Mouse (Mus musculus): ENCODE results near the gene Phf23. TPM values are rescaled to one million over a fixed set of nuclear protein-coding genes. Genes with fewer than 3 reads are reported as not detected.
A peak's percentile ranks its signal among the peaks of the same experiment; 100 is the strongest.

Phf23 gene
- polyA plus RNA-seq, 1 experiment from 2014 or later: 28.8 TPM

DNA sequence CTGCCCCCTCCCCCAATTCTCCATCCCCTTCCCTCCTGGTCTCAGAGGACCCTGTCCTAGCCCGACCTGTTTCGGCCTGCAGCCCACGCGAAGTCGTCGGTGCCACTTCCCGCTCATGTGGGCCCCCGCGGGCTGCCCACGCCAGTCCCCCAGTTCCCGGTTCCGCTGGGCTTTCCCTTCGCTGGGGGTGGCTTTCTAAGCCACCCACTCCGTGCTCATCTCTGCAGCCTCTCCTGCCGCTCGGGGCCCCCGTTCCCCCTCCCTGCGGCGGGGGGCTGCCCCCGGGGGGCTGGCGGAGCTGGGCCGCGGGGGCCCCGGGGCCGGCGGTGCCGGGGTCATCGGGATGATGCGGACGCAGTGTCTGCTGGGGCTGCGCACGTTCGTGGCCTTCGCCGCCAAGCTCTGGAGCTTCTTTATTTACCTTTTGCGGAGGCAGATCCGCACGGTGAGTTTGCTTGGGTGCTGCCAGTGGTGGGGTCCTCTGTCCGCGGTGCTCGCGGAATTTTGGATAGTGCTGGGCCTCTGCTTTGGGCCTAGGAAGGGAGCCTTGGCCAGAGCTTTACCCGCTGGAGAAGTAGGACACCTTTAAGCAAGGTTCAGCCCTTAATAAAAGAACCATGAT is 14.3 kb upstream of the Phf23 start, which contains the start of gene Ctdnep1:
Ctdnep1 (plus strand) TSS at position 16 of the 622 bp plus-strand sequence.
- Histone ChIP-seq H3K9me3 (ENCODE audit: control insufficient read depth, low read length) (no peaks in the 10 kb centered on the region), H3K9ac (replicated peaks; ENCODE audit: low read depth, low read length) (peak within 1 kb of the TSS; percentile 97), H3K27me3 (ENCODE audit: control insufficient read depth, insufficient read depth, low read length) (no peaks in the 10 kb centered on the region), H3K27ac (ENCODE audit: low read depth, low read length) (peak within 1 kb of the TSS; percentile 96), H3K4me1 (ENCODE audit: control insufficient read depth, insufficient read depth, low read length) (peaks cover 23% of the 10 kb centered on the region), H3K36me3 (ENCODE audit: control insufficient read depth, insufficient read depth, low read length) (peaks cover 22% of the 10 kb centered on the region), H3K4me2 (ENCODE audit: low read depth, low read length) (peak within 1 kb of the TSS; percentile 91), H3K4me3 (ENCODE audit: low read depth, low read length) (peak within 1 kb of the TSS; percentile 100)
- ATAC-seq (ENCODE audit: low read depth): peak; percentile 52
- WGBS: under 1% methylated on average over 37 of the region's 43 CpGs

- peak within 1 kb of the TSS; percentile 97 for H3K9ac ChIP-seq (replicated peaks; ENCODE audit: low read depth, low read length)
- H3K4me1 ChIP-seq (ENCODE audit: control insufficient read depth, insufficient read depth, low read length): peaks cover 23% of the 10 kb centered on the region
- H3K4me3 ChIP-seq (ENCODE audit: low read depth, low read length): peak within 1 kb of the TSS; percentile 100
- peak within 1 kb of the TSS; percentile 64 for H3K4me2 ChIP-seq (ENCODE audit: low read depth, low read length)
- peaks cover 22% of the 10 kb centered on the region for H3K36me3 ChIP-seq (ENCODE audit: control insufficient read depth, insufficient read depth, low read length)
- no peaks in the 10 kb centered on the region for H3K27me3 ChIP-seq (ENCODE audit: control insufficient read depth, insufficient read depth, low read length)
- no peaks in the 10 kb centered on the region for H3K9me3 ChIP-seq (ENCODE audit: control insufficient read depth, low read length)
- whole genome bisulfite sequencing: 65% methylated on average over 8 of the region's 8 CpGs
- ATAC-seq (ENCODE audit: low read depth): no peak
- peak within 1 kb of the TSS; percentile 96 for H3K27ac ChIP-seq (ENCODE audit: low read depth, low read length)
These were observed 13.4 kb upstream of the Phf23 start, which contains the start of gene Elp5 for GRCm38 (mm10) chr11:69982225-69982624. Gene Elp5, minus strand, starts transcription at chr11:69982517.

GRCm38 (mm10) chr11:69982877-69983276 is 12.7 kb upstream of the Phf23 start:
- WGBS: 42% methylated on average over 5 of the region's 5 CpGs
- ATAC-seq (ENCODE audit: low read depth): no peak
- Histone ChIP-seq H3K27me3 (ENCODE audit: control insufficient read depth, insufficient read depth, low read length) (no peaks in the 10 kb centered on the region), H3K9me3 (ENCODE audit: control insufficient read depth, low read length) (no peaks in the 10 kb centered on the region), H3K27ac (ENCODE audit: low read depth, low read length) (no peak overlapping the region), H3K4me2 (ENCODE audit: low read depth, low read length) (peak overlapping the region; percentile 64), H3K9ac (replicated peaks; ENCODE audit: low read depth, low read length) (0 out of 2 replicates have a peak overlapping the region, but pooled peaks have one; percentile 12), H3K4me1 (ENCODE audit: control insufficient read depth, insufficient read depth, low read length) (peaks cover 23% of the 10 kb centered on the region), H3K4me3 (ENCODE audit: low read depth, low read length) (peak overlapping the region; percentile 9; the same call in 1 of the 2 replicates), H3K36me3 (ENCODE audit: control insufficient read depth, insufficient read depth, low read length) (peaks cover 26% of the 10 kb centered on the region)

DNA sequence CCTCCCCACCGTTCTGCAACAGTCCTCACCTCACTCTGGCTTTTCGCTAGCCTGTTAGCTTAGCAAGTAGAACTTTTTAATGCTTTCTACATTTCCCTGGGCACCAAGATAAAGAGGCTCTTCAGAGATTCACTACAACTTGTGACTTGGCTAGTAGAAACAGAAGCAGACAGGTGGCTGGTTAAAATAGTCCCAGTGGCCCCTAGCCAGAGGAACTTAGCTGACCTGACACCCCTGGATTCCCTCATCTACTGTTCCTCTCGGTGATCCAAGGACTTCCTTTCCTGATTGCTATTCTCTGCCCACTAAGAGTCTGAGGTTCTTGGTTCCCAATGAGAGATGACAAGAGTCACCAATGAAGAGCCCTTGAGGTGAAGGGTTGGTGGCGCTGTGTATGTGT is 12.2 kb upstream of the Phf23 start:
- H3K27ac ChIP-seq (ENCODE audit: low read depth, low read length): no peak overlapping the region
- no peak overlapping the region for H3K9ac ChIP-seq (replicated peaks; ENCODE audit: low read depth, low read length)
- H3K4me2 ChIP-seq (ENCODE audit: low read depth, low read length): peak overlapping the region; percentile 64
- H3K4me3 ChIP-seq (ENCODE audit: low read depth, low read length): no peak overlapping the region
- H3K36me3 ChIP-seq (ENCODE audit: control insufficient read depth, insufficient read depth, low read length): peaks cover 31% of the 10 kb centered on the region
- 91% methylated on average over 4 of the region's 4 CpGs for WGBS
- H3K27me3 ChIP-seq (ENCODE audit: control insufficient read depth, insufficient read depth, low read length): no peaks in the 10 kb centered on the region
- ATAC-seq (ENCODE audit: low read depth): no peak
- H3K4me1 ChIP-seq (ENCODE audit: control insufficient read depth, insufficient read depth, low read length): peaks cover 23% of the 10 kb centered on the region
- H3K9me3 ChIP-seq (ENCODE audit: control insufficient read depth, low read length): no peaks in the 10 kb centered on the region

GRCm38 (mm10) chr11:69984431-69984830 is 11.1 kb upstream of the Phf23 start:
- Histone ChIP-seq H3K27ac (ENCODE audit: low read depth, low read length) (no peak overlapping the region), H3K9me3 (ENCODE audit: control insufficient read depth, low read length) (no peaks in the 10 kb centered on the region), H3K4me1 (ENCODE audit: control insufficient read depth, insufficient read depth, low read length) (peaks cover 21% of the 10 kb centered on the region), H3K4me3 (ENCODE audit: low read depth, low read length) (no peak overlapping the region), H3K36me3 (ENCODE audit: control insufficient read depth, insufficient read depth, low read length) (peaks cover 38% of the 10 kb centered on the region), H3K27me3 (ENCODE audit: control insufficient read depth, insufficient read depth, low read length) (no peaks in the 10 kb centered on the region), H3K4me2 (ENCODE audit: low read depth, low read length) (no peak overlapping the region), H3K9ac (replicated peaks; ENCODE audit: low read depth, low read length) (no peak overlapping the region)
- no peak for ATAC-seq (ENCODE audit: low read depth)
- 92% methylated on average over 8 of the region's 8 CpGs for WGBS

DNA sequence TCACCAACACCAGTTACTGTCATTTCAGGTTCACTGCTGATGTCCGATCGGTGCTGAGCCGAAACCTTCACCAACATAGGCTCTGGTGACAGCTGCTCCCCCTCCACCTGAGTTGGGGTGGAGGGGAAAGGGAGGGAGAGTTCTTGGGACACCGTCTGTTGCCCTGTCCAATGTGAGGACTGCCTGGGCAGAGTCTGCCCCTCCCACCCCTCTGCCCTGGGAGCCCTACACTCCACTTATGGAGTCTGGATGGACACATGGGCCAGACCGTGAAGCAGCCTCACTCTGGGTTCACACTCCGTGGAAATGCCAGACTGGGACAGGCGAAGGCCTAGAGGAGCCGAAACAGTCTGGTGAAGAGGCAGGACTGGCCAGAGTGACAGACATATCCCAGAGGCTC is 5.6 kb upstream of the Phf23 start:
- no peaks in the 10 kb centered on the region for H3K9me3 ChIP-seq (ENCODE audit: control insufficient read depth, low read length)
- ATAC-seq (ENCODE audit: low read depth): no peak
- peaks cover 48% of the 10 kb centered on the region for H3K36me3 ChIP-seq (ENCODE audit: control insufficient read depth, insufficient read depth, low read length)
- 90% methylated on average over 8 of the region's 8 CpGs for WGBS
- no peak overlapping the region for H3K9ac ChIP-seq (replicated peaks; ENCODE audit: low read depth, low read length)
- H3K4me3 ChIP-seq (ENCODE audit: low read depth, low read length): no peak overlapping the region; the same call in 1 of the 2 replicates
- no peaks in the 10 kb centered on the region for H3K27me3 ChIP-seq (ENCODE audit: control insufficient read depth, insufficient read depth, low read length)
- peaks cover 12% of the 10 kb centered on the region; the same call in 1 of the 2 replicates for H3K4me1 ChIP-seq (ENCODE audit: control insufficient read depth, insufficient read depth, low read length)
- no peak overlapping the region for H3K4me2 ChIP-seq (ENCODE audit: low read depth, low read length)
- H3K27ac ChIP-seq (ENCODE audit: low read depth, low read length): no peak overlapping the region

DNA sequence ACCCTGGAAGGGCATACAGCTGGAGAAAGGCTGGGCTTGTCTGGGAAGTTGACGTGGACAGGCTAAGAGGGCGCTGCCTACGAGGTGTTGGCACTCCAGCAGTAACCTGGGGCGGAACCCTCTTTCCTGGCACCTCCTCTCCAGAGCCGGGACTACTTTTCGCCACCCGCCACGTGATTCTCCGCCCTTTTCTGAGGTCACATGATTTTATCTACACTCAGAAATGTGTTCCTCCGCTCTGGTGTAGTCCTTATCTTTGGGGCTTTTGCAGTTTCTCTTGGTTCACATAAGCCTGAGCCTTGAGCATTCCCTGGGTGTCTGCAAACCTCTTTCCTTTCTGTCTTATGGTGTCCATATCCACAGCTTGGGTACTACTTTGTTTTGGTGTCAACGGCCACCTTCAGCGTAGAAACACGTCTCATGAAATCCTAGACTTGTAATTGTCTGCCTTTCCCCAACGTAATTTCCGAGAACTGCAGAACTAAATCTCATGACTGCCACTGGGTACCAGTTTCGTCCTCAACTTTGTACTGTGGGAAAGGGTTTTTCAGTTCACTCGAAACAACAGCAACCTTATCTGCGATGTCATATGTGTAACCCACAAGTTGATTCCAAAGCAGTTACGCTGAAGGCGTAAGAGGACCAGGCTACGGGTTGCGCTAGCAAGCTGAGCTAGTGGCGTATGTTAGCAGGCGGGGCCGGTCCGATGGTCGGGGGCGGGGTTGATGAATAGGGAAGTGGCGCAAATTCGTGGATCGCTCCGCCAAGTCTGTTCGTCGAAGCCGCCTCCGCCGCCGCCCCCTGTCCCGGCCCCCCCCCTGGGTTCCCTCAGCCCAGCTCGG is 4.5 kb upstream of the Phf23 start, which contains the start of gene Gabarap:
Gabarap (plus strand) TSS at position 294 of the 842 bp plus-strand sequence.
- Histone ChIP-seq H3K9ac (replicated peaks; ENCODE audit: low read depth, low read length) (peak within 1 kb of the TSS; percentile 76), H3K4me2 (ENCODE audit: low read depth, low read length) (peak within 1 kb of the TSS; percentile 78), H3K4me3 (ENCODE audit: low read depth, low read length) (peak within 1 kb of the TSS; percentile 55), H3K36me3 (ENCODE audit: control insufficient read depth, insufficient read depth, low read length) (peaks cover 43% of the 10 kb centered on the region), H3K4me1 (ENCODE audit: control insufficient read depth, insufficient read depth, low read length) (peaks cover 12% of the 10 kb centered on the region; the same call in 1 of the 2 replicates), H3K9me3 (ENCODE audit: control insufficient read depth, low read length) (no peaks in the 10 kb centered on the region), H3K27me3 (ENCODE audit: control insufficient read depth, insufficient read depth, low read length) (no peaks in the 10 kb centered on the region), H3K27ac (ENCODE audit: low read depth, low read length) (peak within 1 kb of the TSS; percentile 90)
- under 1% methylated on average over 40 of the region's 40 CpGs for WGBS
- peak; percentile 74 for ATAC-seq (ENCODE audit: low read depth)

DNA sequence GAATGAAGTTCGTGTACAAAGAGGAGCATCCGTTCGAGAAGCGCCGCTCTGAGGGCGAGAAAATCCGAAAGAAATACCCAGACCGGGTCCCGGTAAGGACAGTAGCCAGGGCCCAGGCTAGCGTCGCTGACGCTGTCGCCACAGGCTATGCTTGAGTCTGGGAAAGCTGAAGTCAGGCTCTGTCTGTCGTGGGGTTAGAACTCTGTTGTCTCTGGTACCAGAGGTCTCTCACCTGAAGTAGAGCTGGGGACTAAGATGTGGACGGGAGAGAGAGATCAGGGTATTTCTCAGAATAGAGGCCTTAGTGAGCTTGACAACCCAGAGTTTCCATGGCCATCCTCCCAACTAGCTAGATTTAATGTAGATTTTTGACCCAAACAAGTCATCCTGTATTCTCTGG is 3.9 kb upstream of the Phf23 start:
- H3K9ac ChIP-seq (replicated peaks; ENCODE audit: low read depth, low read length): peak overlapping the region; percentile 76
- H3K9me3 ChIP-seq (ENCODE audit: control insufficient read depth, low read length): no peaks in the 10 kb centered on the region
- peak overlapping the region; percentile 78 for H3K4me2 ChIP-seq (ENCODE audit: low read depth, low read length)
- H3K27ac ChIP-seq (ENCODE audit: low read depth, low read length): peak overlapping the region; percentile 90
- under 1% methylated on average over 15 of the region's 15 CpGs for WGBS
- peaks cover 37% of the 10 kb centered on the region for H3K36me3 ChIP-seq (ENCODE audit: control insufficient read depth, insufficient read depth, low read length)
- H3K27me3 ChIP-seq (ENCODE audit: control insufficient read depth, insufficient read depth, low read length): no peaks in the 10 kb centered on the region
- peaks cover 12% of the 10 kb centered on the region; the same call in 1 of the 2 replicates for H3K4me1 ChIP-seq (ENCODE audit: control insufficient read depth, insufficient read depth, low read length)
- peak overlapping the region; percentile 55 for H3K4me3 ChIP-seq (ENCODE audit: low read depth, low read length)
- ATAC-seq (ENCODE audit: low read depth): no peak
